Mouse (Mus musculus): Measurements from ENCODE around the gene Haus4. TPM values are rescaled to one million over a fixed set of nuclear protein-coding genes. Genes with fewer than 3 reads are reported as not detected.

Haus4 gene
- polyA plus RNA-seq, 1 experiment from 2014 or later, result 34.0 TPM

DNA sequence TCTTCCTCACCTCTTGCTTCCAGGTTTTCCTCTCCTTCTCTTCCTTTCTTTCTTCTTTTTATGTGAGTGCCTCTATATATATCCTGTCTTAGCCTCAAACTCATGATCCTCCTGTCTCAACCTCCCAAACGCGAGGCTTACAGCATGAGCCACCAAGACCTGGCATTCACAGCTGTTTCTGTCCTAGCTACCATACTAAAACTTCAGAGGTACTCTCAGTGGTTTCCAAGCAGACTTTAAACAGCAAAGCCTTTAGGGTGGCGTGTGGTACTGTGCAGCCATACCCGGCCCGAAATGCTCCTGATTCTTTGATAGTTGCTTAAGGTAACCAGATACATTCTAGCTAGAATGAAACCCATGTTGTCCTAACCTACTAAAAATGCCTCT is 26.4 kb downstream of the Haus4 start:
- no peaks in the 10 kb centered on the region for H3K9me3 ChIP-seq (replicated peaks)
- peak overlapping the region; percentile 80 for H3K4me2 ChIP-seq
- H3K27ac ChIP-seq, result no peak overlapping the region
- no peaks in the 10 kb centered on the region for H3K27me3 ChIP-seq
- peaks cover 13% of the 10 kb centered on the region for H3K4me1 ChIP-seq (replicated peaks)
- peak overlapping the region; percentile 43; the same call in 1 of the 2 replicates for H3K4me3 ChIP-seq
- no peak overlapping the region for H3K9ac ChIP-seq
- 18% methylated on average over 5 of the region's 5 CpGs for WGBS
- no peaks in the 10 kb centered on the region for H3K36me3 ChIP-seq
- no peak for ATAC-seq (replicated peaks; ENCODE audit: insufficient number of reproducible peaks, insufficient read depth, low FRiP score, low read depth)

DNA sequence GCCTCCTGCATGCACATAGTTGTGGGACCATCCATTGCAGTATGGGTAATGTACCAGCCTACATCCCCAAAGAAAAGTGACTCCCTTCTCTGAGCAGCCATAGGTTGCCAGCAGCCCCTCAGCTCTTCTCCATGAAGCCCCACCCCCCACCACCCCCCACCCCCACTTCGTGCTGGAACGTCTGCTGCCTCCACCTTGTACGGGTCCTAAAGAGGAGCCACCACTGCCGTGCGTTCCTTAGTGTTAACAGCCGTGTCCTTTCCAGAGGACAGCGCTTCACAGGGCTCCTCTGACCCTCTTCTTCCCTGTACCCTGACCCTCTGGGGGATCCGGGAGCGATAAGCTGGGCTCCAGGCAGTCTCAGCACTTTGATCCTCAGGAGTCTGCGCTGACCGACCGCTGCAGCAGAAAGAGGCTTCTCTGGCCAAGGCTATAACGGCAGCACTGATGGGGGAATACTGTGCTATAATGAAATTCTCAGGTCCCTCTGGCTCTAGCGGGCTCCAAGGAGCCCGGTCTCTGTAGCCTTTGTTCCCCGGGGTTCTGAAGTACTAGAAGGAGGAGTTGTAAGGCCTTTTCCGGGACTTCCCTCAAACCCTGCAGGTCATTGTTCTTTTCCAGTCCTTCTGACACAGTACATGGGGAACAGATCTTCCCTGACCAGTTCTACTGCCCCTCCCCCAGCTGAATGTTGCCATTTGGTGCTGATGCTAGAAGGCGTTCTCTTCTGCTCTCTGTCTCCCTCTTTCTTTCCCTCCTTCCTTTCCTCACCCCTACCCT is 27.0 kb downstream of the Haus4 start:
- Histone ChIP-seq H3K4me3 (peak overlapping the region; percentile 43), H3K4me1 (replicated peaks) (peaks cover 13% of the 10 kb centered on the region), H3K36me3 (no peaks in the 10 kb centered on the region), H3K4me2 (peak overlapping the region; percentile 80), H3K27me3 (no peaks in the 10 kb centered on the region), H3K27ac (0 out of 2 replicates have a peak overlapping the region, but pooled peaks have one; percentile 21), H3K9ac (peak overlapping the region; percentile 59), H3K9me3 (replicated peaks) (no peaks in the 10 kb centered on the region)
- 2% methylated on average over 18 of the region's 18 CpGs for WGBS
- ATAC-seq (replicated peaks; ENCODE audit: insufficient number of reproducible peaks, insufficient read depth, low FRiP score, low read depth), result peak; percentile 47

DNA sequence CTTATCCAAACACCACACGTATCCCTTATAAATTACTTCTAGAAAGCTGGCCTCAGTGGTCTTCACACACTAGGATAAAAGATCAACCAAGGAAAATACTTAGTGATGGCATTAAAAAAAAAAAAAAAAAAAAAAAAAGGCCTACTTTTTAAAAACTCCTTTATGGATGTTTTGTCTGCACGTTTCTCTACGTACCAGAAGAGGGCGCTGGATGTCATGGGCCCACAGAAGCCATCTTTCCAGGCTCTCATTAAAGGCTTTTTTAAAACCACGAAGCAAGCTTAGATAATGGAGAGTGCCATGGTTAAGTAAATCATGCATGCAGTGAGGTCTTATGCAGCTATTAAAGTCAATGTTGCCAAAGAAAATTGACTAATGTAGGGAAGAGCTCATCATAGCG is 30.8 kb downstream of the Haus4 start:
- no peak for ATAC-seq (replicated peaks; ENCODE audit: insufficient number of reproducible peaks, insufficient read depth, low FRiP score, low read depth)
- Histone ChIP-seq H3K36me3 (no peaks in the 10 kb centered on the region), H3K27ac (no peak overlapping the region), H3K4me1 (replicated peaks) (peaks cover 17% of the 10 kb centered on the region), H3K9ac (no peak overlapping the region), H3K27me3 (no peaks in the 10 kb centered on the region), H3K4me3 (no peak overlapping the region), H3K4me2 (no peak overlapping the region), H3K9me3 (replicated peaks) (no peaks in the 10 kb centered on the region)
- 33% methylated on average over 6 of the region's 6 CpGs for WGBS

DNA sequence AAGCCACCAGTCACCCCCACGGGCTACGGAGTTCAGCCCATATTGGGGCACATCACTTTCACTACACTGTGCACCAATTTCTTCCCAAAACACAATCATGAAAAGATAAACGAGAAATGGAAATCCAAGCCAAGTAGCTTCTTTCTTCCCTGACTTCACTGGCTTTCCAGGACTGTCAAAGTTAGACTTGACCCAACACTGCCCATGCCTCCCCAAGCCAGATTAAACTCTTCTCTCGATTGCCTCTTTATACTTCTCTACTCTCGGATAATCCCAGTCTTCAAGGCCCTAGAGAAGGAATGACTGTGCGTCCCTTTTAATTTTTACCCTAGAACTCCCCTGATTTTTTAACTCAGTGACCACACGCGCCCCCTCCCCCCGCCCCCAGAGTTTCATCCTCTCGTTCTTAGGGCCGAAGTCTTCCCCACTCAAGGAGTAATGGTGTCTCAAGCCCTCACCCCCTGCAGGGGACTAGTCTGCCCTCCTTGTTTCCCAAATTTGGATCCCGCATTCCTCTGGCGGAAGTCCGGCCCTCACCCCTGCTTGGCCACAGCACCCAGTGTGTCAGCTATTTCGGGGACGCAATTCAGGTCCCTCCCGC is 37.6 kb downstream of the Haus4 start:
- H3K27ac ChIP-seq, result peak overlapping the region; percentile 88
- peaks cover 21% of the 10 kb centered on the region for H3K4me1 ChIP-seq (replicated peaks)
- H3K9me3 ChIP-seq (replicated peaks), result no peaks in the 10 kb centered on the region
- no peak for ATAC-seq (replicated peaks; ENCODE audit: insufficient number of reproducible peaks, insufficient read depth, low FRiP score, low read depth)
- no peaks in the 10 kb centered on the region for H3K27me3 ChIP-seq
- 5% methylated on average over 17 of the region's 17 CpGs for WGBS
- peaks cover 35% of the 10 kb centered on the region for H3K36me3 ChIP-seq
- peak overlapping the region; percentile 75 for H3K4me2 ChIP-seq
- peak overlapping the region; percentile 85 for H3K9ac ChIP-seq
- H3K4me3 ChIP-seq, result peak overlapping the region; percentile 87

DNA sequence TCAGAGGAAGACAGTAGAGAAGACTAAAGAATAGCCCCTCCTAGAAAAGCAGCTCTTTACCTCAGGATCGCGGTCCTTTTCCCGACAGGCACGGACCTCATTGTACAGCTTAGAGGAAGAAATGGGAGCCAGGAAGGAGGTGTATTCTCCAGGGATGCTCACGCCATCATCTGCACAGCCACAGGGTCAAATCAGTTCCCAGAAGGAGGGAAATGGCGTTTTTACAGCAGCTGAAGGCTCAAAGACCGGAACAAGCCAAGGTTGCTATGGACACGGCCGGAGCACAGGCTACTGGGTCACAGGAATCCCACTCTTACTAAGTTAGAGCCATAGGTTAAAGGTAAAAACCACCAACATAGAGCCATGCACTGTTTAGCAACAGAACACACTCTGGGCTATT is 44.6 kb downstream of the Haus4 start:
- WGBS, result 89% methylated on average over 9 of the region's 9 CpGs
- peaks cover 83% of the 10 kb centered on the region for H3K36me3 ChIP-seq
- H3K27me3 ChIP-seq, result no peaks in the 10 kb centered on the region
- H3K4me2 ChIP-seq, result no peak overlapping the region
- no peak overlapping the region for H3K4me3 ChIP-seq
- H3K27ac ChIP-seq, result no peak overlapping the region
- no peak for ATAC-seq (replicated peaks; ENCODE audit: insufficient number of reproducible peaks, insufficient read depth, low FRiP score, low read depth)
- H3K9ac ChIP-seq, result no peak overlapping the region
- H3K9me3 ChIP-seq (replicated peaks), result no peaks in the 10 kb centered on the region
- no peaks in the 10 kb centered on the region for H3K4me1 ChIP-seq (replicated peaks)

DNA sequence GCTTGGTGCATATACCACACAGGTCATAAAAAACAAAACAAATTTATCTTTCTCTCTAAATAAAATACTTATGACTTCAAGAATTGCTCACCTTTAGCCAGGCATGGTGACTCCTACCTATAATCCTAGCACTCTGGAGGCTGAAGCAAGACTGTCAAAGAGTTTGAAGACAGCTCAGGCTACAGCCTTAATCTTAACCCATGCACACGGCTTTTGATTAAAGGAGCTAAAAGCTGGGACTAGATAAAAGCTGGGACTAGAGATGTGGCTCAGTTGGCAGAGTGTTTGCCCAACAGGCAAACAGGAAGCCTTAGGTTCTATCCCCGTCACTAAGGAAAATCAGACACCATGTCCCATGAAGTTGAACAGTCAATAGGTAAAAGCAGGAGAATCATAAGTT is 51.3 kb downstream of the Haus4 start:
- Histone ChIP-seq H3K9ac (no peak overlapping the region), H3K27me3 (no peaks in the 10 kb centered on the region), H3K27ac (no peak overlapping the region), H3K4me1 (replicated peaks) (no peaks in the 10 kb centered on the region), H3K36me3 (peaks cover 16% of the 10 kb centered on the region), H3K4me3 (no peak overlapping the region), H3K9me3 (replicated peaks) (no peaks in the 10 kb centered on the region), H3K4me2 (no peak overlapping the region)
- WGBS, result 67% methylated on average over 2 of the region's 2 CpGs
- ATAC-seq (replicated peaks; ENCODE audit: insufficient number of reproducible peaks, insufficient read depth, low FRiP score, low read depth), result no peak

DNA sequence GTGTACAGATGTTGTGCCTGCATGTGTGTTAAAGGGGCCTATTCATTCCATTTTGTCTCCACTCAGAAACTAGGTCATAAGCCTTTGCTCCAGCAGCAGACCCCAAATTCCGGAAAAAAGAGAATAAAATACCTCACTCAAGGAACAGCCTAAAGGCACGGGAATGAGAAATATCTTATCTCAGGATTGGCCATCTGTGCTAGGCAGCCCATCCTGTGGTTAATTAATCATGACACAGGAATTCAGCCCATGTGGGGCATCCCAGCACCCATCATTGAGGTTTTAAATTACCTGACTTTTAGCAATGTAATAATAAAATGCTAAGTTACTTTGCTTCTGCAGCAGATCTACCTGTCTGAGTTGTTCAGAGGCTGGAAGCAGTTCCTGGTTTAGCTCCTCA is 53.1 kb downstream of the Haus4 start:
- no peak overlapping the region for H3K9ac ChIP-seq
- 49% methylated on average over 2 of the region's 2 CpGs for WGBS
- H3K4me2 ChIP-seq, result no peak overlapping the region
- H3K4me3 ChIP-seq, result no peak overlapping the region
- no peak for ATAC-seq (replicated peaks; ENCODE audit: insufficient number of reproducible peaks, insufficient read depth, low FRiP score, low read depth)
- H3K9me3 ChIP-seq (replicated peaks), result no peaks in the 10 kb centered on the region
- no peaks in the 10 kb centered on the region for H3K27me3 ChIP-seq
- H3K36me3 ChIP-seq, result peaks cover 3% of the 10 kb centered on the region; the same call in 1 of the 2 replicates
- no peaks in the 10 kb centered on the region for H3K4me1 ChIP-seq (replicated peaks)
- H3K27ac ChIP-seq, result no peak overlapping the region

DNA sequence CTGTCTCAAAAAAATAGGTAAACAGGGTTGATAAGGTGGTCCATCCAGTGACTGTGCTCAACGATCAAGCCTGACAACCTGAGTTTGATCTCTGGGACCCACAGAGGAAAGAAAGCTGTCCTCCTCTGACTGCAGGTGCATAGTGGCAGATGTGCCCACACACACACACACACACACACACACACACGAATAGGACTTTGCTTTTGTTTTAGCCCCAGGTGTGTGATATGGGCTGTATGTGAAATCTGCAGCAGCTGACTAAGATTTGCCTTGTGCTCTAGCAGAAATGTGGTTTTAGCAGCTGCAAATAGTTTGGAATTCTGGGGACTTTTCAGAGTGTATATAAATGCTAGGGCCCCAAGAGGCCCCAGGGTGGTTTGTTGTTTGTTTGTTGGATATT is 55.1 kb downstream of the Haus4 start:
- no peak for ATAC-seq (replicated peaks; ENCODE audit: insufficient number of reproducible peaks, insufficient read depth, low FRiP score, low read depth)
- 58% methylated on average over 2 of the region's 2 CpGs for WGBS
- Histone ChIP-seq H3K4me2 (no peak overlapping the region), H3K27me3 (no peaks in the 10 kb centered on the region), H3K36me3 (no peaks in the 10 kb centered on the region), H3K4me3 (no peak overlapping the region), H3K4me1 (replicated peaks) (no peaks in the 10 kb centered on the region), H3K9me3 (replicated peaks) (no peaks in the 10 kb centered on the region), H3K27ac (no peak overlapping the region), H3K9ac (no peak overlapping the region)

DNA sequence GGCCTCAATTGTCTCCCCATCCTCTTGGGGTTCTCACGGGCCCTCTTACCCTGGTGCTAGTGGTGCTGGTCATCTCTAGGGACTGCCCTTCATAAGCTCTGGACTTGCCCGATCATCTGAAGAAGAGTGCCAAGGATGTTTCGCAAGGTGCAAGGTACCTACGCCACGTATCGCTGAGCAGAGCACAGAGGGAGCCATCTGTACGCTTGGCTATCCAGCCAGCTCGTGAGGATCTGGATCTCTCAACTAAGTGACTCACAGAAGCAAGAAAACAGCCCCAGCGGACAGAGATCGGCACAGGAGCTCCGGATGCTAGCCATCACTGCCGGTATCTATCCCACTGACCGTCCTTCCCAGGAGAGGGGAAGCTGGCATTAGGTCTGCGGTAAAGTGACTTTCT is 57.7 kb downstream of the Haus4 start:
- no peaks in the 10 kb centered on the region for H3K36me3 ChIP-seq
- peaks cover 6% of the 10 kb centered on the region; the same call in 1 of the 2 replicates for H3K4me1 ChIP-seq (replicated peaks)
- H3K4me3 ChIP-seq, result no peak overlapping the region
- H3K4me2 ChIP-seq, result no peak overlapping the region
- H3K27ac ChIP-seq, result no peak overlapping the region
- no peaks in the 10 kb centered on the region for H3K9me3 ChIP-seq (replicated peaks)
- no peak for ATAC-seq (replicated peaks; ENCODE audit: insufficient number of reproducible peaks, insufficient read depth, low FRiP score, low read depth)
- WGBS, result 80% methylated on average over 14 of the region's 14 CpGs
- no peaks in the 10 kb centered on the region for H3K27me3 ChIP-seq
- no peak overlapping the region for H3K9ac ChIP-seq

DNA sequence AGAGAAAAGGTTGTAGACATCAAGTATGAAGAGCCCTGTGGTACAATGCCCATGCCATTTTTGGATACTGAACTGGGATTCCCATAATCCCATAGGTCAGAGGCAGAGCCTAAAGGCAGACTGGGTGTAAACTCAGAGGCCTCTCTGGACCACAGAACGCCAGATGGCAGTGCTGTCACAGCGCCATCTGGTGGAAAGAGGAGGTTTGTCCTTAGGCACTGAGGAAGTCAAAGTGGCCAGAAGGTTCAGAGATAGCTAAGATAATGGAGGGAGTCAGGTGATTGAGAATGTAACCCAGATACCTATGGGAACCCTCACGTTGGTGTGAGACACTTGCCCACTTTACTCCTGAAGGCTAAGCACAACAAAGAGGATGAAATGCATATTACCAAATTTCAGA is 60.2 kb downstream of the Haus4 start:
- peaks cover 6% of the 10 kb centered on the region; the same call in 1 of the 2 replicates for H3K4me1 ChIP-seq (replicated peaks)
- WGBS, result 4% methylated on average over 3 of the region's 3 CpGs
- no peak overlapping the region for H3K9ac ChIP-seq
- H3K36me3 ChIP-seq, result no peaks in the 10 kb centered on the region
- H3K27me3 ChIP-seq, result no peaks in the 10 kb centered on the region
- no peaks in the 10 kb centered on the region for H3K9me3 ChIP-seq (replicated peaks)
- H3K27ac ChIP-seq, result no peak overlapping the region
- H3K4me3 ChIP-seq, result no peak overlapping the region
- 0 out of 2 replicates have a peak, but pooled peaks have one; percentile 18 for ATAC-seq (replicated peaks; ENCODE audit: insufficient number of reproducible peaks, insufficient read depth, low FRiP score, low read depth)
- H3K4me2 ChIP-seq, result no peak overlapping the region

DNA sequence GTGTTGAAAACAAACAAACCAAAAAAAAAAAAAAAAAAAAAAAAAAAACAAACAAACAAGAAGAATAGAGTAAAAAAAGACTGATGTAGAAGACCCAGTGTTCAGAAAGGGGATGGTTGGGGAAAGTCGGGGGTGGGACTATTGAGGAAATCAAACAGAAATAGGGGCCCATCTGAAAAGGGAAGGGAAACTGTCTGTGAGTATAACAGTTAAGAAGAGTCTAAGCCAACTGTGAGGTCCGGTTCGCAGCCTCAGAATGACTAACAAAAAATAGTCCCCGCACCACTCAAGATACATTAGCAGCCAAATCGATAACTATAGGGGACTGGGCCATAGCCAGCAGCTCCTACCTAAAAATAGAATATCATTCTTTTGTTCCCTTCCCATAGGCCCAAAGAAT is 61.2 kb downstream of the Haus4 start:
- no peak overlapping the region for H3K4me3 ChIP-seq
- ATAC-seq (replicated peaks; ENCODE audit: insufficient number of reproducible peaks, insufficient read depth, low FRiP score, low read depth), result no peak
- no peaks in the 10 kb centered on the region for H3K36me3 ChIP-seq
- H3K27me3 ChIP-seq, result no peaks in the 10 kb centered on the region
- no peak overlapping the region for H3K9ac ChIP-seq
- WGBS, result 70% methylated on average over 5 of the region's 5 CpGs
- no peaks in the 10 kb centered on the region for H3K9me3 ChIP-seq (replicated peaks)
- peaks cover 6% of the 10 kb centered on the region; the same call in 1 of the 2 replicates for H3K4me1 ChIP-seq (replicated peaks)
- H3K27ac ChIP-seq, result no peak overlapping the region
- no peak overlapping the region for H3K4me2 ChIP-seq
